Mouse (Mus musculus) G1E (cell line): Measurements from ENCODE around the gene Tnnt1. TPM values are rescaled to one million over a fixed set of nuclear protein-coding genes. Genes with fewer than 3 reads are reported as not detected.

Experiments
- ATAC-seq: 2 replicates; pipeline ENCODE4 v1.8.0; 2016; ENCODE audit warnings: mild to moderate bottlenecking; ENCODE audit not compliant: insufficient number of reproducible peaks, poor library complexity, low FRiP score, severe bottlenecking; ENCODE audit errors: extremely low read depth
- DNase-seq: peaks from one replicate; pipeline ENCODE4 v3.0.0; 2012; ENCODE audit warnings: low spot score
- H3K27me3 ChIP-seq: 2 replicates; pipeline ENCODE4 v1.6.1; 2012; ENCODE audit warnings: mild to moderate bottlenecking, low read length, inconsistent platforms; ENCODE audit not compliant: insufficient read depth
- H3K36me3 ChIP-seq: replicated peaks from 2 replicates; pipeline ENCODE3; 2012; ENCODE audit warnings: mild to moderate bottlenecking, inconsistent platforms
- H3K4me1 ChIP-seq: 2 replicates; pipeline ENCODE4 v1.6.1; 2012; ENCODE audit warnings: low read depth, low read length, inconsistent platforms, mixed read lengths; ENCODE audit not compliant: insufficient read depth
- H3K4me3 ChIP-seq: 2 replicates; pipeline ENCODE4 v1.5.1; 2012; ENCODE audit warnings: low read depth, mild to moderate bottlenecking, inconsistent platforms, low read length, moderate library complexity, mixed read lengths
- H3K9me3 ChIP-seq: replicated peaks from 2 replicates; pipeline ENCODE4 v1.6.1; 2012; ENCODE audit warnings: inconsistent platforms
- CTCF ChIP-seq: IDR thresholded peaks from 2 replicates; pipeline ENCODE4 v1.5.1; 2012; ENCODE audit warnings: low read depth, low read length, inconsistent platforms, mixed read lengths
- GATA1 ChIP-seq: IDR thresholded peaks from 2 replicates; pipeline ENCODE4 v1.6.1; 2012; ENCODE audit warnings: borderline replicate concordance, low read length, inconsistent platforms, mixed read lengths
- GATA2 ChIP-seq: IDR thresholded peaks from 2 replicates; pipeline ENCODE4 v1.6.1; 2012; ENCODE audit warnings: low read depth, low read length, inconsistent platforms, borderline replicate concordance
- POLR2AphosphoS5 ChIP-seq: IDR thresholded peaks from 2 replicates; pipeline ENCODE4 v1.6.1; 2012; ENCODE audit warnings: low read depth, low read length, inconsistent platforms; ENCODE audit not compliant: insufficient replicate concordance
- TAL1 ChIP-seq: conservative IDR thresholded peaks from 2 replicates; pipeline ENCODE4 v1.6.1; 2012; ENCODE audit warnings: low read depth, low read length, inconsistent platforms, mixed read lengths
- polyA plus RNA-seq: library from polyadenylated mRNA; stranded (reverse); fragments of >175 nt; gene quantifications from 2 replicates; pipeline ENCODE4 v1.2.3, GENCODE M21; 2012
- total RNA-seq, 2 experiments: library from RNA; stranded (forward) in 1 of 2; stranded (reverse) in 1 of 2; fragments of 200-1000 nt in 1 of 2; fragments of >200 nt in 1 of 2; fragmentation: Nextera tagmentation in 1 of 2; gene quantifications; 2 replicates each; pipeline ENCODE4 v1.2.3; 2014 to 2017

Gene Tnnt1
- total and polyA plus RNA-seq, 3 experiments: 0.22 TPM; not detected in 2

DNA sequence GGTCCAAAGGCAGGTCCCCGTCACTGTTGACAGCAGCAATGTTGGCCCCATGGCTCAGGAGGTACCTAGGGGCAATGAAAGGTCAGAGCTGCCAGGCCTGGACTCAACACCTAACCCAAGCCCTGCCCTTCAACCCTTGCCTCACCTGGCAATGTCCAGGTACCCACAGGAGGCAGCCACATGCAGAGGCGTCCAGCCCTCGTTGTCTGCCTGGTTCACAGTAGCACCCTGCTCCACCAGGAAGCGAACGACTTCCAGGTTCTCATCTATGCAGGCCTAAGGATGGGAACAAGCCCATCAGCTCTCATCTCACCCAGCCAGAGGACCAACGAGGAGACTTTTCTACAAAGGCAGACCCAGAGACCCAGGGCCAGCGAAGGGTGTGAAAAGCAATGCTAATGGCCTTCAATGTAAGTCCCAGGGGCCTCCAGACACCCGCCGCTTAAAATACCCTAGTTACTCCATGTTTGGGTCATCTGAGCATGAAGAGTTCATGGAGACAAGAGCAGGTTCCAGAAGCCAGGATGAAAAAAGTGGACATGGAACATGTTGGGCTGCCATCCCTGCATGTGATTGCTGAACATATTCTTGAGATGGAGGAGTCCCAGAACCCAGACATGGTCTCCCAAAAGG, 18.8 kb downstream of the Tnnt1 start:
- no peaks in the 10 kb centered on the region for H3K27me3 ChIP-seq
- H3K4me1 ChIP-seq: peaks cover 67% of the 10 kb centered on the region
- H3K36me3 ChIP-seq: peaks cover 78% of the 10 kb centered on the region
- TF ChIP-seq TAL1 (no peak), POLR2AphosphoS5 (no peak), CTCF (no peak), GATA2 (no peak), GATA1 (no peak)
- H3K9me3 ChIP-seq: no peaks in the 10 kb centered on the region
- DNase-seq: no peak
- ATAC-seq: no peak
- H3K4me3 ChIP-seq: no peak overlapping the region

DNA sequence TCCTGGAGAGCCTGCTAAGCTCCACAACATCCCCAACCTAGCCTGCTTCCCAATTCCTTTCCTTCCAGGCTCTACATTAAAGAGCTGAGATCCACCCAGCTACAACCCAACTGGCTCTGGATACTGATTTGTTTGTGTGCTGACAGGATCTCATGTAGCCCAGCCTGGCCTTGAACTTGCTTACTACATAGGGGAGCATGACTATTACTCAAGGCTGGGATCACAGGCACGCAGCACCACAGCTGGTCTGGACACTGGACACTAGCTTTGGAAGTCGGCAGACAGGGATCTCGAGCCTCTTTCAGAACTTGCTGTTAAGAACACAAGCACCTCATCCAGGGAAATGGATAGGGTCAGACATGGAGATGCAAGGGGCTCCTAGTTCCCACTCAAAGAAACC, 19.7 kb downstream of the Tnnt1 start:
- no peak for DNase-seq
- Histone ChIP-seq H3K36me3 (peaks cover 87% of the 10 kb centered on the region), H3K4me1 (peaks cover 74% of the 10 kb centered on the region), H3K9me3 (no peaks in the 10 kb centered on the region), H3K4me3 (no peak overlapping the region), H3K27me3 (no peaks in the 10 kb centered on the region)
- no peak for ATAC-seq
- no peak for TF ChIP-seq GATA1
- TF ChIP-seq TAL1: no peak
- TF ChIP-seq CTCF: no peak
- no peak for TF ChIP-seq GATA2
- TF ChIP-seq POLR2AphosphoS5: no peak

DNA sequence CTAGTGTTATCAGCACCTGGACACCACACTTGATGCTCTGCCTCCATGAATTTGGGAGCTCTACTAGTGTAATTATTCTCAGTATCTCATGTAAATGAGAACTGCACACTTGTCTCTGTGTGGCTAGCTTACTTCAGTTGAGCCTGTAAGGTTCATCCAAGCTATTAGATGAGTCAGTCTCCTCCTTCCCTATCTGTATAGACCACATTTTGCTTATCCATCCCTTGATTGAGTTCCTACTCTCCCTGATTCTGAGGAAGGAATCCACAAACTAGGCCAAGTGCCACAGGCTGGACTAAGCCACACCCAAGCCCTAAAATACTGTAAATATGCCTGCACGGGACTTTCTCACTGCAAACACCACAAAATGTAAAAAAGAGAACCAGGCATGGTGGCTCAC, 22.2 kb downstream of the Tnnt1 start:
- peaks cover 69% of the 10 kb centered on the region for H3K4me1 ChIP-seq
- H3K36me3 ChIP-seq: peaks cover 100% of the 10 kb centered on the region
- H3K27me3 ChIP-seq: no peaks in the 10 kb centered on the region
- no peak overlapping the region for H3K4me3 ChIP-seq
- TF ChIP-seq CTCF (no peak), TAL1 (no peak), GATA1 (no peak), POLR2AphosphoS5 (no peak), GATA2 (no peak)
- H3K9me3 ChIP-seq: no peaks in the 10 kb centered on the region
- DNase-seq (no peak), ATAC-seq (no peak)

DNA sequence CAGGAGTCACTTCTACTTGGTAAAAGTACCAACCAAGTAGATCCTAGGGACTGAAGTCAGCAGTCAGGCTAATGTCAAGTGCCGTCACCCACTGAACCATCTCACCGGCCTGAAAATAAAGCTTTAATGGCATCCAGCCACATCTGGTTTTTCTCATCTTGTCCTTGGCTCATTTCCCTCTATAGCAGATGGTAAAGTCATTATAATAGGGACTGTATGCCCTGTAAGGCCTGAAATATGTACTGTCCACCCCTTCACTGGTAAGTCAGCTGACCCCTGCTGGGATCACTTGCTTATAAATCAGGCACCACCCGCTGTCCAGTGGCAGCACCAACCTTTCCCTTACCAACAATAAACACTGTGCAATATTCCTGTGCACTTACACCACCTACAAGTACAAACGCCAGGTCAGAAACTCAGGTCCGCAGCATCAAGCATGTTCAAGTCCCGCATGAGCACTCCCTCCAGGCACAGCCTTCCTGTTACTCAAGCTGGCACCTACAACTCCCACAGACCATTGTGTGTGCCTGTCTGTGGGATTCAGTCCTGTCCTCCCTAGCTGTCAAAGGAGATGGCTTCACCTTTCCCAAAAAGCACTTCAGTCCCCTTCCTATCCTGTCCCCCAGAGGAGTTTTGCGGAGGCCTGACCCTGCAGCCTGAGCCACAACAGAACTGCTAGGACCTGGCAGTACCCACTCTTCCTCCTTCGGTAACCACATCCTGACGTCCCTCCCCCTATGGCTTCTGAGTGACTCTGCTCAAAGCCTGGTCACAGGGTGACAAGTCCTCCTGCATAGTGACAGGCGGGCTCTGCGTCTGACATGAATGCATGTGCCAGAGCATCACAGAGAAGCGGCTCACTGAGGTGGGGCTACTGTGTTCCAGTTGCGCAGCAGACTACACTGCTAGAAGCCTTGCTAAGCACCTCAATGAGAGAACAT, 23.6 kb downstream of the Tnnt1 start:
- TF ChIP-seq POLR2AphosphoS5: no peak
- TF ChIP-seq GATA2: no peak
- no peak for TF ChIP-seq CTCF
- TF ChIP-seq GATA1: no peak
- no peak for TF ChIP-seq TAL1
- no peak for ATAC-seq
- H3K4me1 ChIP-seq: peaks cover 56% of the 10 kb centered on the region
- DNase-seq: no peak
- no peaks in the 10 kb centered on the region for H3K27me3 ChIP-seq
- peaks cover 100% of the 10 kb centered on the region for H3K36me3 ChIP-seq
- no peak overlapping the region for H3K4me3 ChIP-seq
- H3K9me3 ChIP-seq: no peaks in the 10 kb centered on the region

DNA sequence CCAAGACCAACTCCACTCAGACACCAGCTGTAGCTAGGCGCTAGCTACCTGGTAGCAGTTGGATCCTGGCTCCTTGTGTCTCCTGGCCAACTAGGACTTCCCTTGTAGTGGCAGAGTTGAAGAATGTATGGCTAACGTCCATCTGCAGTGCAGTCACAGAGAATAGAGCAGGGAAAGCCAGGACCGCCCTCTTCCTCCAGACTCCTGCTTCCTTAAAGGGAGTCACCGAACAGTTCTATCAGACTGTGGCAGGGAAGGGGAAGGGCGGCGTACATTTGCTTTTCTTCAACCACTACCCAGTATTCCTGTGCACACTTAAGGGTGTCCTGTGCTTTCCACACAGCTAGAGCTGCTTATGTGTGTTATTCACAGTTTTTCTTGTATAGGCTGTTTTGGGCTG, 24.9 kb downstream of the Tnnt1 start:
- peaks cover 44% of the 10 kb centered on the region for H3K4me1 ChIP-seq
- H3K9me3 ChIP-seq: no peaks in the 10 kb centered on the region
- DNase-seq (no peak), ATAC-seq (no peak)
- no peak overlapping the region for H3K4me3 ChIP-seq
- TF ChIP-seq TAL1 (no peak), POLR2AphosphoS5 (no peak), CTCF (no peak), GATA2 (no peak), GATA1 (no peak)
- H3K36me3 ChIP-seq: peaks cover 100% of the 10 kb centered on the region
- H3K27me3 ChIP-seq: no peaks in the 10 kb centered on the region

DNA sequence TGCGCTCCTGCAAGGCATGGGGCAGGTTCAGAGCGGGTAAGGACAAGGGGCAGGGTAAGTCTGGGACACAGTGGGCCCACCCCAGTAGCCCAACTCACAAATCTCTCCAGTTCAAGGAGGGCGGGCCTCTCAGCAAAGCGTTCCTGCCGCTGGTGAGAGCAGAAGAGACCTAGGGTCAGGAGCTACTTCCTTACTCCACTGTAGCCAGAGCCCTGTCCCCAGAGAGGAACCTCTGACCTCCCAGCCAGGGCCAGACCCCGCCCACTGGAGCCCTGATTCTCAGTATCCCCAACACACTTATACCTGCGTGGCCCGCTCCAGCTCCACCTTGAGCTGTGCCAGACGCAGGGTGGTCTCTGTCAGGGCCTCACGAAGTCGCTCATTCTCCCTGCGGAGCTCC, 33.9 kb downstream of the Tnnt1 start:
- no peak for TF ChIP-seq TAL1
- TF ChIP-seq POLR2AphosphoS5: no peak
- TF ChIP-seq GATA2: no peak
- TF ChIP-seq CTCF: no peak
- no peak for TF ChIP-seq GATA1
- no peak overlapping the region for H3K4me3 ChIP-seq
- H3K36me3 ChIP-seq: peaks cover 77% of the 10 kb centered on the region
- no peak for DNase-seq
- H3K4me1 ChIP-seq: peaks cover 15% of the 10 kb centered on the region
- peaks cover 18% of the 10 kb centered on the region for H3K27me3 ChIP-seq
- no peaks in the 10 kb centered on the region for H3K9me3 ChIP-seq
- ATAC-seq: no peak
